Mouse (Mus musculus) C2C12 (cell line): ENCODE data around the gene B3galt4.

Experiments
- CEBPB ChIP-seq: IDR thresholded peaks from one replicate; pipeline ENCODE4 v1.6.1; 2011; ENCODE audit warnings: low read depth, mild to moderate bottlenecking, control low read depth, moderate library complexity
- CTCF ChIP-seq: IDR thresholded peaks from one replicate; pipeline ENCODE4 v1.5.1; 2011; ENCODE audit not compliant: control insufficient read depth, insufficient read depth, insufficient read length
- MAX ChIP-seq: IDR thresholded peaks from one replicate; pipeline ENCODE4 v1.6.1; 2011; ENCODE audit warnings: mild to moderate bottlenecking, control low read depth
- MYOD1 ChIP-seq: IDR thresholded peaks from one replicate; pipeline ENCODE4 v1.6.1; 2011; ENCODE audit warnings: low read depth; ENCODE audit not compliant: control insufficient read depth, insufficient read length
- MYOG ChIP-seq: IDR thresholded peaks from one replicate; pipeline ENCODE4 v1.6.1; 2011; ENCODE audit not compliant: control insufficient read depth, insufficient read length; ENCODE audit errors: extremely low read depth
- USF1 ChIP-seq: IDR thresholded peaks from one replicate; pipeline ENCODE4 v1.6.1; 2011; ENCODE audit warnings: low read depth, mild to moderate bottlenecking, control low read depth, moderate library complexity

DNA sequence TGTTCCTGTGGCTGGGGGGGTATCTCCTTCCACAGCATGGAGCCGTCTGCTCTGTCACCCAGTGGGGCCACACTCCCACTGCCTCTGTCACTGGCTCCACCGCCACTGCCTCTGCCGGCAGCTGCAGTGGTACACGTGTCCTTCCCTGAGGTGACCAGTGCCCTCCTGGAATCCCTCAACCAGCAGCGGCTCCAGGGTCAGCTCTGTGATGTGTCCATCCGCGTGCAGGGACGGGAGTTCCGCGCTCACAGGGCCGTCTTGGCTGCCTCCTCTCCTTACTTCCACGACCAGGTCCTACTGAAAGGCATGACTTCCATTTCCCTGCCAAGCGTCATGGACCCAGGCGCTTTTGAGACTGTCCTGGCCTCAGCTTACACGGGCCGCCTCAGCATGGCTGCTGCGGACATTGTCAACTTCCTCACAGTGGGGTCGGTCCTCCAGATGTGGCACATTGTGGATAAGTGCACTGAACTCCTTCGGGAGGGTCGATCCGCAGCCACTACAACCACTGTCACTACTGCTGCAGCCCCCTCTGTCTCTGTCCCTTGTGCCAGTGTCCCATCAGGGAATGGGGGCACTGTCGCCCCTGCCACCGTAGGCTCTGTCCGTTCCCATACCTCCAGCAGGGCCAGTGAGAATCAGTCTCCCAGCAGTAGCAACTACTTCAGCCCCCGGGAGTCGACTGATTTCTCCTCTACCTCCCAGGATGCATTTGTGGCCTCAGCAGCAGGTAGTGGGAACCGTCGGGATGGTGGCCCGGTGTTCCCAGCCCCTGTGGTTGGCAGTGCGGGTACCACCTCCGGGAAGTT is 34.2 kb downstream of the B3galt4 start:
- TF ChIP-seq CTCF (no peak), MYOD1 (no peak), USF1 (no peak), CEBPB (no peak), MAX (no peak), MYOG (no peak)
